Mouse (Mus musculus): ENCODE measurements around the gene G3bp1. TPM values are rescaled to one million over a fixed set of nuclear protein-coding genes. Genes with fewer than 3 reads are reported as not detected.

Gene G3bp1
- polyA plus RNA-seq, 1 experiment = 79.1 TPM

- TF ChIP-seq CTCF (IDR thresholded peaks at IDR 0.05; ENCODE audit: borderline replicate concordance, insufficient read depth, low read length) (no peak), POLR2A (IDR thresholded peaks at IDR 0.05; ENCODE audit: low read depth, low read length) (peak; percentile 96)
- Histone ChIP-seq H3K4me3 (ENCODE audit: insufficient read depth, low read length) (peak within 1 kb of the TSS; percentile 88), H3K27ac (ENCODE audit: insufficient read depth, low read length) (peak within 1 kb of the TSS; percentile 56), H3K4me1 (ENCODE audit: control insufficient read depth, insufficient read depth, low read length) (0 out of 2 replicates have a peak, but pooled peaks cover 5% of the 10 kb centered on the region)
These were observed 8.4 kb upstream of the G3bp1 start, which contains the start of gene Atox1 for GRCm38 (mm10) chr11:55461019-55461645. Gene Atox1, minus strand, starts transcription at chr11:55461239.

GRCm38 (mm10) chr11:55462149-55462548 lies 7.3 kb upstream of the G3bp1 start:
- H3K4me3 ChIP-seq (ENCODE audit: insufficient read depth, low read length) = no peak overlapping the region
- H3K4me1 ChIP-seq (ENCODE audit: control insufficient read depth, insufficient read depth, low read length) = 0 out of 2 replicates have a peak, but pooled peaks cover 5% of the 10 kb centered on the region
- no peak for TF ChIP-seq CTCF (IDR thresholded peaks at IDR 0.05; ENCODE audit: borderline replicate concordance, insufficient read depth, low read length)
- TF ChIP-seq POLR2A (IDR thresholded peaks at IDR 0.05; ENCODE audit: low read depth, low read length) = no peak
- no peak overlapping the region for H3K27ac ChIP-seq (ENCODE audit: insufficient read depth, low read length)

GRCm38 (mm10) chr11:55464707-55465106 lies 4.8 kb upstream of the G3bp1 start:
- H3K4me1 ChIP-seq (ENCODE audit: control insufficient read depth, insufficient read depth, low read length) = peaks cover 7% of the 10 kb centered on the region; the same call in 1 of the 2 replicates
- no peak overlapping the region for H3K27ac ChIP-seq (ENCODE audit: insufficient read depth, low read length)
- TF ChIP-seq CTCF (IDR thresholded peaks at IDR 0.05; ENCODE audit: borderline replicate concordance, insufficient read depth, low read length) (no peak), POLR2A (IDR thresholded peaks at IDR 0.05; ENCODE audit: low read depth, low read length) (no peak)
- no peak overlapping the region for H3K4me3 ChIP-seq (ENCODE audit: insufficient read depth, low read length)

- Histone ChIP-seq H3K4me1 (ENCODE audit: control insufficient read depth, insufficient read depth, low read length) (peaks cover 5% of the 10 kb centered on the region; the same call in 1 of the 2 replicates), H3K4me3 (ENCODE audit: insufficient read depth, low read length) (no peak overlapping the region), H3K27ac (ENCODE audit: insufficient read depth, low read length) (no peak overlapping the region)
- TF ChIP-seq POLR2A (IDR thresholded peaks at IDR 0.05; ENCODE audit: low read depth, low read length) (no peak), CTCF (IDR thresholded peaks at IDR 0.05; ENCODE audit: borderline replicate concordance, insufficient read depth, low read length) (no peak)
These were observed 4.3 kb upstream of the G3bp1 start for GRCm38 (mm10) chr11:55465177-55465576.

- peak overlapping the region; percentile 48; the same call in 1 of the 2 replicates for H3K4me3 ChIP-seq (ENCODE audit: insufficient read depth, low read length)
- TF ChIP-seq CTCF (IDR thresholded peaks at IDR 0.05; ENCODE audit: borderline replicate concordance, insufficient read depth, low read length) (no peak), POLR2A (IDR thresholded peaks at IDR 0.05; ENCODE audit: low read depth, low read length) (no peak; the same call in 1 of the 2 replicates)
- peak overlapping the region; percentile 95 for H3K27ac ChIP-seq (ENCODE audit: insufficient read depth, low read length)
- H3K4me1 ChIP-seq (ENCODE audit: control insufficient read depth, insufficient read depth, low read length) = peaks cover 5% of the 10 kb centered on the region; the same call in 1 of the 2 replicates
These were observed 1.5 kb upstream of the G3bp1 start for GRCm38 (mm10) chr11:55468012-55468411.

GRCm38 (mm10) chr11:55468611-55469047 lies 856 bp upstream of the G3bp1 start:
- TF ChIP-seq CTCF (IDR thresholded peaks at IDR 0.05; ENCODE audit: borderline replicate concordance, insufficient read depth, low read length) (no peak), POLR2A (IDR thresholded peaks at IDR 0.05; ENCODE audit: low read depth, low read length) (no peak)
- peaks cover 10% of the 10 kb centered on the region; the same call in 1 of the 2 replicates for H3K4me1 ChIP-seq (ENCODE audit: control insufficient read depth, insufficient read depth, low read length)
- peak overlapping the region; percentile 48 for H3K4me3 ChIP-seq (ENCODE audit: insufficient read depth, low read length)
- H3K27ac ChIP-seq (ENCODE audit: insufficient read depth, low read length) = peak overlapping the region; percentile 95

- no peak for TF ChIP-seq CTCF (IDR thresholded peaks at IDR 0.05; ENCODE audit: borderline replicate concordance, insufficient read depth, low read length)
- no peak for TF ChIP-seq POLR2A (IDR thresholded peaks at IDR 0.05; ENCODE audit: low read depth, low read length)
- peak overlapping the region; percentile 100 for H3K4me3 ChIP-seq (ENCODE audit: insufficient read depth, low read length)
- H3K4me1 ChIP-seq (ENCODE audit: control insufficient read depth, insufficient read depth, low read length) = peaks cover 10% of the 10 kb centered on the region; the same call in 1 of the 2 replicates
- peak overlapping the region; percentile 13; the same call in 1 of the 2 replicates for H3K27ac ChIP-seq (ENCODE audit: insufficient read depth, low read length)
These were observed 622 bp downstream of the G3bp1 start for GRCm38 (mm10) chr11:55469923-55470691.

GRCm38 (mm10) chr11:55470761-55471160 lies 1.3 kb downstream of the G3bp1 start:
- H3K27ac ChIP-seq (ENCODE audit: insufficient read depth, low read length) = no peak overlapping the region
- TF ChIP-seq POLR2A (IDR thresholded peaks at IDR 0.05; ENCODE audit: low read depth, low read length) (no peak), CTCF (IDR thresholded peaks at IDR 0.05; ENCODE audit: borderline replicate concordance, insufficient read depth, low read length) (no peak)

GRCm38 (mm10) chr11:55471467-55471866 lies 2.0 kb downstream of the G3bp1 start:
- no peak overlapping the region for H3K27ac ChIP-seq (ENCODE audit: insufficient read depth, low read length)
- TF ChIP-seq POLR2A (IDR thresholded peaks at IDR 0.05; ENCODE audit: low read depth, low read length) (no peak), CTCF (IDR thresholded peaks at IDR 0.05; ENCODE audit: borderline replicate concordance, insufficient read depth, low read length) (no peak)
- peak overlapping the region; percentile 100 for H3K4me3 ChIP-seq (ENCODE audit: insufficient read depth, low read length)
- peaks cover 10% of the 10 kb centered on the region; the same call in 1 of the 2 replicates for H3K4me1 ChIP-seq (ENCODE audit: control insufficient read depth, insufficient read depth, low read length)

More at GRCm38 (mm10) chr11:55470761-55471160, 1.3 kb downstream of the G3bp1 start:
- H3K4me3 ChIP-seq (ENCODE audit: insufficient read depth, low read length) = peak overlapping the region; percentile 100
- H3K4me1 ChIP-seq (ENCODE audit: control insufficient read depth, insufficient read depth, low read length) = peaks cover 10% of the 10 kb centered on the region; the same call in 1 of the 2 replicates
